Mouse (Mus musculus): ENCODE data around the gene Tbc1d17. TPM values are rescaled to one million over a fixed set of nuclear protein-coding genes. Genes with fewer than 3 reads are reported as not detected.

Tbc1d17 gene
- polyA plus RNA-seq, 1 experiment from 2014 or later, result 84.0 TPM

- Histone ChIP-seq H3K4me3 (ENCODE audit: low read depth, low read length) (peak overlapping the region; percentile 99; the same call in 1 of the 2 replicates), H3K36me3 (ENCODE audit: insufficient read depth, low read length) (peaks cover 22% of the 10 kb centered on the region), H3K9me3 (ENCODE audit: low read length) (no peaks in the 10 kb centered on the region), H3K27ac (ENCODE audit: low read length) (peak overlapping the region; percentile 100), H3K4me1 (ENCODE audit: insufficient read depth, low read depth, low read length) (peaks cover 33% of the 10 kb centered on the region), H3K27me3 (replicated peaks; ENCODE audit: insufficient read depth, low read length) (no peaks in the 10 kb centered on the region), H3K4me2 (replicated peaks; ENCODE audit: low read depth, low read length) (peak overlapping the region; percentile 69), H3K9ac (replicated peaks; ENCODE audit: low read depth) (no peak overlapping the region)
- TF ChIP-seq CTCF (IDR thresholded peaks at IDR 0.05), result no peak
- no peak for TF ChIP-seq EP300 (IDR thresholded peaks at IDR 0.05)
- whole genome bisulfite sequencing, result 40% methylated on average over 18 of the region's 19 CpGs
- DNase-seq (ENCODE audit: low spot score) (no peak), ATAC-seq (no peak)
Observed at GRCm38 (mm10) chr7:44867010-44867702, 18.3 kb upstream of the Tbc1d17 start.

- no peak overlapping the region for H3K4me3 ChIP-seq (ENCODE audit: low read depth, low read length)
- peak; percentile 96 for DNase-seq (ENCODE audit: low spot score)
- TF ChIP-seq CTCF (IDR thresholded peaks at IDR 0.05) (peak; percentile 59), EP300 (IDR thresholded peaks at IDR 0.05) (no peak)
- no peaks in the 10 kb centered on the region for H3K27me3 ChIP-seq (replicated peaks; ENCODE audit: insufficient read depth, low read length)
- ATAC-seq, result peak; percentile 15
- peaks cover 25% of the 10 kb centered on the region for H3K36me3 ChIP-seq (ENCODE audit: insufficient read depth, low read length)
- H3K9ac ChIP-seq (replicated peaks; ENCODE audit: low read depth), result peak overlapping the region; percentile 34; the same call in 1 of the 2 replicates
- H3K4me2 ChIP-seq (replicated peaks; ENCODE audit: low read depth, low read length), result peak overlapping the region; percentile 69
- peak overlapping the region; percentile 100 for H3K27ac ChIP-seq (ENCODE audit: low read length)
- H3K4me1 ChIP-seq (ENCODE audit: insufficient read depth, low read depth, low read length), result peaks cover 33% of the 10 kb centered on the region
- 31% methylated on average over 15 of the region's 15 CpGs for WGBS
- no peaks in the 10 kb centered on the region for H3K9me3 ChIP-seq (ENCODE audit: low read length)
Observed at GRCm38 (mm10) chr7:44866276-44867009, 17.6 kb upstream of the Tbc1d17 start.

- Histone ChIP-seq H3K36me3 (ENCODE audit: insufficient read depth, low read length) (peaks cover 25% of the 10 kb centered on the region), H3K27me3 (replicated peaks; ENCODE audit: insufficient read depth, low read length) (no peaks in the 10 kb centered on the region), H3K4me1 (ENCODE audit: insufficient read depth, low read depth, low read length) (peaks cover 27% of the 10 kb centered on the region), H3K4me2 (replicated peaks; ENCODE audit: low read depth, low read length) (no peak overlapping the region), H3K9me3 (ENCODE audit: low read length) (no peaks in the 10 kb centered on the region), H3K9ac (replicated peaks; ENCODE audit: low read depth) (no peak overlapping the region), H3K4me3 (ENCODE audit: low read depth, low read length) (no peak overlapping the region), H3K27ac (ENCODE audit: low read length) (peak overlapping the region; percentile 100)
- no peak for TF ChIP-seq EP300 (IDR thresholded peaks at IDR 0.05)
- no peak for TF ChIP-seq CTCF (IDR thresholded peaks at IDR 0.05)
- ATAC-seq (no peak; the same call in 1 of the 2 replicates), DNase-seq (ENCODE audit: low spot score) (peak; percentile 72)
- 61% methylated on average over 24 of the region's 24 CpGs for WGBS
Observed at GRCm38 (mm10) chr7:44864595-44865542, 16.0 kb upstream of the Tbc1d17 start.

DNA sequence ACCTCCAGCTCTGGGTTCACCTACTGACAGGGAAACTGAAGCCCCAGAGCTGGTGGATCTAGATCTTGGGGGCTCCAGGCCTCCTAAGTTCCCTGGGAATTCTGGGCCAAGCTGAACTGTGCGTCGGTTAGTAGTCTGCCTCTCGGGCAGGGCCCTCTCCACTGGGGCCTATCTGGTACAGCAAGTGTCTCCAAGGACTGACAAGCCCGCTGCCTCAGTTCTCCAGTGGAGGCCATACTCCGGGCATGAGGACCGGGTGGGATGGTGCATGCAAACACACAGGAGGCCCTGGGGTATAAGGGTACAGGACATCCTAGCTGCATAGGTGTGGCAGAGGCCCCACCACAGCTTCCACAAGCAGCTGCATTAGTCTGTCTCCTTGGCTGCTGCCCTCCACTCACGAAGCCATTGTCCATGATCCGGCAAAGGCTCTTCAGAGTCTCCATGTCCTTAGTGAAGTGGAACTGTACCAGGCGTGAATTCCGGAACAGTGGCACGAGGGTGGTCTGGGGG, 15.2 kb upstream of the Tbc1d17 start:
- ATAC-seq (no peak), DNase-seq (ENCODE audit: low spot score) (no peak)
- Histone ChIP-seq H3K27me3 (replicated peaks; ENCODE audit: insufficient read depth, low read length) (no peaks in the 10 kb centered on the region), H3K4me3 (ENCODE audit: low read depth, low read length) (no peak overlapping the region), H3K9me3 (ENCODE audit: low read length) (no peaks in the 10 kb centered on the region), H3K36me3 (ENCODE audit: insufficient read depth, low read length) (peaks cover 25% of the 10 kb centered on the region), H3K4me2 (replicated peaks; ENCODE audit: low read depth, low read length) (no peak overlapping the region), H3K4me1 (ENCODE audit: insufficient read depth, low read depth, low read length) (peaks cover 27% of the 10 kb centered on the region), H3K27ac (ENCODE audit: low read length) (peak overlapping the region; percentile 43), H3K9ac (replicated peaks; ENCODE audit: low read depth) (no peak overlapping the region)
- WGBS, result 76% methylated on average over 11 of the region's 11 CpGs
- TF ChIP-seq EP300 (IDR thresholded peaks at IDR 0.05), result no peak
- no peak for TF ChIP-seq CTCF (IDR thresholded peaks at IDR 0.05)

GRCm38 (mm10) chr7:44863210-44863609, 14.3 kb upstream of the Tbc1d17 start:
- ATAC-seq (no peak), DNase-seq (ENCODE audit: low spot score) (no peak)
- no peak overlapping the region for H3K27ac ChIP-seq (ENCODE audit: low read length)
- no peaks in the 10 kb centered on the region for H3K9me3 ChIP-seq (ENCODE audit: low read length)
- WGBS, result 87% methylated on average over 14 of the region's 14 CpGs
- no peak overlapping the region for H3K4me3 ChIP-seq (ENCODE audit: low read depth, low read length)
- no peaks in the 10 kb centered on the region for H3K27me3 ChIP-seq (replicated peaks; ENCODE audit: insufficient read depth, low read length)
- TF ChIP-seq EP300 (IDR thresholded peaks at IDR 0.05) (no peak), CTCF (IDR thresholded peaks at IDR 0.05) (no peak)
- peaks cover 27% of the 10 kb centered on the region for H3K4me1 ChIP-seq (ENCODE audit: insufficient read depth, low read depth, low read length)
- H3K4me2 ChIP-seq (replicated peaks; ENCODE audit: low read depth, low read length), result no peak overlapping the region
- H3K9ac ChIP-seq (replicated peaks; ENCODE audit: low read depth), result no peak overlapping the region
- peaks cover 25% of the 10 kb centered on the region for H3K36me3 ChIP-seq (ENCODE audit: insufficient read depth, low read length)

All from lung, postnatal 0 days (tissue).